ENCODE assay signal across 12 mouse cellular contexts in the genomic region with DNA sequence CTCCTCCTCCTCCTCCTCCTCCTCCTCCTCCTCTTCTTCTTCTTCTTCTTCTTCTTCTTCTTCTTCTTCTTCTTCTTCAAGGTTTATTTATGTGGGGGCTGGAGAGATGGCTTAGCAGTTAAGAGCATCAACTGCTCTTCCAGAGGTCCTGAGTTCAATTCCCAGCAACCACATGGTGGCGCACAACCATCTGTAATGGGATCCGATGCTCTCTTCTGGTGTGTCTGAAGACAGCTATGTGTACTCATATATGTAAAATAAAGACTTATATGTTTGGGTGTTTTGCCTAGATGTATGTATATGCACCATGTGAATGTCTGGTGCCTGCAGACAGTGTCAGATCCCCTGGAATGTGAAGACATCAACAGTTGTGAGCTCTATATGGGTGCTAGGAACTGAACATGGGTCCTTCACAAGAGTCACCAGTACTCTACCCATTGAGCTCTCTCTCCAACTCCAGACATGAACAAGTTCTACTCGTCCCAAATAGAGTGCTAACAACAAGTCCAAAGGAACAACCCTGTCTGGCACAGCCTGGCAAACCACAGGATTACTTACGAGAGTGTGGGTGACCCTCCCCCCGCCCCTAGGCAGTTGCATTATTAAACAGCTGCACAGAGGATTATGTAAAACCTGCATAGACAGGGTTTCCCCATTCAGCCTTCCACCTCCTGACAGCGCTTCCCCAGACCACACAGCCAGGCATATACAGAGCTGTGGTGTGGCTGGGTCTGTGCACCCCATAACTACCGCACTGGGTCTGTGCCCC. TPM values are rescaled to one million over a fixed set of nuclear protein-coding genes. Genes with fewer than 3 reads are reported as not detected.
A peak's percentile ranks its signal among the peaks of the same experiment; 100 is the strongest.
DNase-seq lines count a peak whose midpoint lies in the region; ATAC-seq and TF ChIP-seq lines count a peak whose summit lies in the region.
"Had no signal": no experiment of that assay in that cellular context is flagged by ENCODE, and none has a peak within 500 bp of the region (broad histone marks: within the 10 kb centered on the region; RNA-seq: fewer than 3 reads in every experiment).

No protein-coding gene starts in this region.

- ATAC-seq in monocyte, adult 5-6 weeks (replicated peaks; ENCODE audit: insufficient number of reproducible peaks, low FRiP score, low TSS enrichment, poor library complexity, severe bottlenecking), result no peak
- ATAC-seq: inflammation-experienced regulatory T-cells, adult 6 months had no signal

- no peak overlapping the region for H3K4me3 ChIP-seq in lung, adult 2 months (replicated peaks; ENCODE audit: extremely low read depth, low read depth, low read length)
- H3K4me3 ChIP-seq: heart, embryonic 15.5 days; limb, embryonic 10.5 days had no signal

- peaks cover 5% of the 10 kb centered on the region; the same call in 1 of the 2 replicates for H3K4me1 ChIP-seq in lung, adult 2 months (ENCODE audit: control insufficient read depth, insufficient read depth, low read length)

- no peak for TF ChIP-seq POLR2A in lung, adult 2 months (IDR thresholded peaks at IDR 0.05; ENCODE audit: borderline replicate concordance, extremely low read depth, low read depth, low read length)

- no peak for DNase-seq in lung, adult 2 months
- DNase-seq in lung, postnatal 4 days, result no peak
- peak; percentile 56 for DNase-seq in A20 (ENCODE audit: low read depth, low spot score)
- DNase-seq in CD4-positive helper T cell, adult 2 months (ENCODE audit: low read depth, low spot score), result peak; percentile 30
- peak; percentile 65 for DNase-seq in gonadal fat pad, adult 2 months (ENCODE audit: low read depth)
- DNase-seq in frontal cortex, postnatal 25 days (ENCODE audit: low spot score in 2 of 2), result no peak
- DNase-seq: cerebellum, postnatal 36 days; layer of hippocampus, adult 9-11 months had no signal

- peak; percentile 19; the same call in 1 of the 2 replicates for TF ChIP-seq CTCF in lung, adult 2 months (IDR thresholded peaks at IDR 0.05; ENCODE audit: insufficient read depth, low read length)

- 56% methylated on average over 7 of the region's 7 CpGs for WGBS in lung, adult 2 months

RNA-seq across cellular contexts. Expression of a gene that starts 2.9 kb away (rescaled TPM):
- polyA plus RNA-seq in lung, adult 2 months (2012; rRNA removed), result 57.0 and 60.0 TPM in 2 replicates
- 36.6 and 38.8 TPM in 2 replicates for polyA plus RNA-seq in gonadal fat pad, adult 2 months (2012; rRNA removed)
- 154 to 221 TPM (median 156 TPM) in 3 replicates for total RNA-seq in monocyte, adult 5-6 weeks (2017)

Comparison
In these comparisons a context has a peak if more than half of its experiments do, and no peak if none do; other contexts are left out.
1. DNase-seq: peak in A20 (single experiment), CD4-positive helper T cell, adult 2 months (single experiment) and gonadal fat pad, adult 2 months (single experiment); none in lung, adult 2 months (single experiment), lung, postnatal 4 days (0 of 2) and frontal cortex, postnatal 25 days (0 of 2).